Mouse (Mus musculus) mouse embryonic stem cell (cell line): ENCODE measurements around the gene Skp2.

Experiments used
- in situ Hi-C, 2 experiments: fragments of 300-500 bp; cut with MboI; formaldehyde crosslinking; loops; 1 replicate in 1 of 2; 3 replicates in 1 of 2; pipeline ENCODE4 v1.14.3; 2019 to 2020; ENCODE audit warnings: low sequenced_read_pairs in 2 of 2, low pct_unique_long_range_greater_than_20kb in 1 of 2, mixed read lengths in 1 of 2; ENCODE audit not compliant: unreplicated experiment in 1 of 2

Skp2 gene

GRCm38 (mm10) chr15:9082753-9083152, 72.5 kb downstream of the Skp2 start:
- in situ Hi-C loops = no loop called here

DNA sequence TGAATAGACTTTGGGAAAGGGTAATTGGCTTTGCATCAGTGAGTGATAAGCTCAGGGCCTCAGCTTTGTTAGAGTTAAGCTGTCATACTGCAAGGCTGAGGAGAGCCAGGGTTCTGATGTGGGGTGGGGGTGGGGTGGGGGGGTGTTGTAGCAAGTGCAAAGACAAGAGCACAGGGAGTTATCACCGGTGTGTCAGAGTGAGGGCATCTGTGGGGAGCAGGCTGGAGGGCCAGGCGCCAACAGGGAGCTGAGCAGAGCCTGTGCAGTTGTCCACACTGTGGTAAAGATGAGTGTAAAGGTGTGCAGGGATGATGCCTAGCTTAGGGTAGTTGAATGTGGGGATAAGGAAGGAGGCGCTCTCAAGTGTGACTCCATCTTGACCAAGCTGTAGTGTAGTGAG, 73.9 kb downstream of the Skp2 start:
- in situ Hi-C loops = no loop called here

DNA sequence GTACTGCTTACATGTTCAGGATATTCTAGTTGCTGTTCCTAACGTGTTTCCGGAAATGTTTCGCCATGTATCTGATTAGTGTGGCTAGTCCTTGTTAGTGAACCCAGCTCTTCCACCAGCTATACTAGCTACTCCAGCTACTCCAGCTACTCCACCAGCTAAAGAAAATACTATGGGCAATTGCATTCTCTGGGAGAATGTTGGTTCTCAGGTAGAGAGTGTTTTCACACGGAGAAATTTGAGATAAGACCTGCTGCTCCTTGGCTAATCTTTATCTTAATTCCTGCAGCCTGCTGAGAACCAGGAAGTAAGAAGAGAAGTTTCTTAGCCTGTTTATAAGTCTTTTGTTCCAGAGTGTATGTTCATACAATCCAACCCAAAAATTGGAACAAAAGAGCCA, 75.0 kb downstream of the Skp2 start:
- in situ Hi-C loops = no loop called here

DNA sequence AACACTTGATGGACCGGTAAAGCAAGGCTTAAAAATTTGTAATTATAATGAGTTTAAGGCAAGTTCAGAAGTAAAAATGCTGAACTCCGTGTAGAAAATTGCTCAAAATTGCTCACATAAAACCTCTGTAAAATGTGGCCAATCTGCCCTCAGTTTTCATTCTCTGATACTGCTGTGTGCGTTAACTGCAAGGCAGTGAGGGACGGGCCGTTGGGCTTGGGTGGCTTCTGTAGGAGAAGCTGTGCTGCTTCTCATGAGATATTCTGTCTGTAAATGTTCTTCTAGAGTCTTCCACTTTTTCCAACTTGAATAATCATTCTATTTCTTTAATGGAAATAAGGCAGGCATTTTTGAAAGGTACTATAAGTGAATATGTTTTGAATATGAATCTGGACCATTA, 75.6 kb downstream of the Skp2 start:
- in situ Hi-C loops = no loop called here

DNA sequence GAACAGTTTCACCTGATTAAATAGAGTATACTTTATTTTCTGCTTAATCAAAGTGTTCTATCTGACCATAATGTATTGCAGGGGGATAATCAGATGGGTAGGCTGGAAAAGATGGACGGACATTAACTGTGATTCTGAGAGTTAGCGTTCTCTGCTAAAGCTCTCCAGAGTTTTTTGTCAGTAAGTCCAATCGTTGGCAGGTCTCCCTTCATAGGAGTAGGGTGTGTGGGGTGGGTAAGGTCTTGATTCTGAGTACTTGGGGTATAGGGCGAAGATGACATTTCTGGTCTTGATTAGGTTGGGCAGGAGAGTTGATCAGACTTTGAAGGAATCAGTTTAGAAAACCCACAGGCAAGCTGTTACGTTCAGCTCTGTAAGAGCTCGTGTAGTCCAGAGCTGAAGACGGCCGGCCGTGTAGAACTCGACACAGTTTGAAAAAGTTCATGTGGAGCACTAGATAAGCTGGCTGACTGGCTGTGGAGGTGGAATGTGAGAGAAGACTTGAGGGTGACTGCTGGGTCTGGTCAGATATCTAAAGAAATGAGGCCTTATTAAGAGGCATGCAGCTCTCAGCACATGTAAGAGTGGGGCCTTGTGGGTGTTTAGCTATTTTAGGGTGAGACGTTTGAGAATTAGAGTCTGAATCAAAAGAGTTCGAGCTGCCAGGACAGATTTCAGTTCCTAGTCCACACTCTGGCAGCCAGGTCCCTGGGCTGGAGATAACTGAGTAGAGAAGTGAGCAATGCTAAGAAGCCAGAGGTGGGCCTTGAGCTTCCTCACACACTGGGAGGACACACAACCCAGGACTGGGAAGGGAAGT, 76.5 kb downstream of the Skp2 start:
- in situ Hi-C loops = no loop called here

GRCm38 (mm10) chr15:9075608-9076200, 79.5 kb downstream of the Skp2 start:
- in situ Hi-C loops = no loop called here

DNA sequence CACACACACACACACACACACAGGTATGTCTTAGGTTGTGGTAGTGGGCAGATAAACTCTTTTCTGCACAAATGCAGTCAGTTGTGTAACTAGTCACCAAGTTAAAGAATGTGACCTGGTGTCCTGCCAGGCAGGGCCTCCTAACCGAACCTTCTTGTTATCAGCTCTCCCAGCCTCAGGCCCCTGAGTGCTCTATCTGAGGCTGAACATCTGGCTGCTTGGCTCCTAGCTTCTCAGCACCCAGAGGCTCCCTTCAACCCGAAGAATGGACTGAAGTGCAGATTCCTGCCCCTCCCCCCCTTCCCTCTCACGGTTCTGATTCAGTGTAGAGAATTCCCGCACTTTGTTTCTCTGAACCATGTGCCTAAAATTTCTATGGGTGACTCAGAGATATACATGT, 80.6 kb downstream of the Skp2 start:
- in situ Hi-C loops = no loop called here

GRCm38 (mm10) chr15:9074139-9074538, 81.1 kb downstream of the Skp2 start:
- in situ Hi-C loops = no loop called here

DNA sequence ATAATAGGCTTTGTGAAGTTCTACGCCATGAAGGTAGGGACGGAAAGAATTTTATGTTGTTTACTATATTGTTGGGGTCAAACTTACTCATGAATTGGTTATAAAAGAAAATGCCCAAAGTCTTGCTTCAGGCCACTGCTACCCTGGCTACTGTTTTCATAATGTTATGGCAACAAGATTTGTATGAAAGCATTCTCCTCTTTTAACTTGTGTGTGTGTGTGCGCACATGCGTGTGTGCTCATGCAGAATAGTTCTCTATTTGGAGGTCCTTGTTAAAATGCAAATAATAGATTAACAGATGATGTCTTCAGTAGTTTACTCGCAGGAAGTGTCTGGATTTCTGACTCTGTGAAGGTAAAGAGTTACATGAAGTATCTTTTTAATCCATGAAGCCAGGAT, 81.5 kb downstream of the Skp2 start:
- in situ Hi-C loops = no loop called here

DNA sequence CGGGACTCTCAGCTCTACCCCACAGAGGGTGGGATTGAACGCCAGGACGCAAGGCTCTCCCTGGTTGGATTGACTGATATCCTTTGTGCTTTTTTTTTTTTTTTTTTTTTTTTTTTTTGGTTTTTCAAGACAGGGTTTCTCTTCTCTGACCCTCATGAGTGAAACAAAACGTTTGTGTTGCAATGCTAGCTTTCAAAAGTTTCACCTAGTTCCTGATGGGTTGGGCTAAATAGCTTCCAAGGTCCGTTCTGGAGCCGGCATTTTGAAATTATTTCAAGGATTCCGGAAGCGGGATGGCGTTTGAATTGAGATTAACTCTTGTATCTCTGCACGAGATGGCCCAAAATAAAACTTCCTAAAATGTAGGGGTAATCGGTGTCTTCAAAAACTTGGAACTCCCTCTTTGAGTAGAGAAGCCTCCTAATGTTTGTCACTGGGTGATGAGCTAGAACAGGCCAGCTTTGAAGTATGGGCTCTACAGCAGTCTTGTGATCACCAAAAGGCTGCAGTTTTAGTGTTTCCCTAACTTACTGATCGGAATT, 82.1 kb downstream of the Skp2 start:
- in situ Hi-C loops = no loop called here

DNA sequence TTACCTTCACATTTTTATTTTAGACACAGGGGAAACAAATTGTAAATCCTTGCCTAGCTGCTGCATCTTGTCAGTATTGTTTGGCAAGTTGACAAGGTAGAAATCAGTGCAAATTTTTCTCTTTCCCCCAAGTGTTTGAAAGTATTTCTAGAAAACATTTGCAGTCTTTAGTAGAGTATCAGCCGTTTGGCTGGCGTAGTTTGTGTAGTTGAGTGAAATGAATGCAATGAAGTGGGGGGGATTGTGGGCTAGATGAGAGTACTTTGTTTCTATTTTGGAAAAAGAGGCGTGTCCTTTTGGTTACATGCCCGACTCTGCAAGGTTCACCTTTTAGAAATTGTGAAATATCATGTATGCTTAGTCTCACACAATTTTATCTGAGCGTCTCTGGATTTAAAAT, 82.6 kb downstream of the Skp2 start:
- in situ Hi-C loops = no loop called here

DNA sequence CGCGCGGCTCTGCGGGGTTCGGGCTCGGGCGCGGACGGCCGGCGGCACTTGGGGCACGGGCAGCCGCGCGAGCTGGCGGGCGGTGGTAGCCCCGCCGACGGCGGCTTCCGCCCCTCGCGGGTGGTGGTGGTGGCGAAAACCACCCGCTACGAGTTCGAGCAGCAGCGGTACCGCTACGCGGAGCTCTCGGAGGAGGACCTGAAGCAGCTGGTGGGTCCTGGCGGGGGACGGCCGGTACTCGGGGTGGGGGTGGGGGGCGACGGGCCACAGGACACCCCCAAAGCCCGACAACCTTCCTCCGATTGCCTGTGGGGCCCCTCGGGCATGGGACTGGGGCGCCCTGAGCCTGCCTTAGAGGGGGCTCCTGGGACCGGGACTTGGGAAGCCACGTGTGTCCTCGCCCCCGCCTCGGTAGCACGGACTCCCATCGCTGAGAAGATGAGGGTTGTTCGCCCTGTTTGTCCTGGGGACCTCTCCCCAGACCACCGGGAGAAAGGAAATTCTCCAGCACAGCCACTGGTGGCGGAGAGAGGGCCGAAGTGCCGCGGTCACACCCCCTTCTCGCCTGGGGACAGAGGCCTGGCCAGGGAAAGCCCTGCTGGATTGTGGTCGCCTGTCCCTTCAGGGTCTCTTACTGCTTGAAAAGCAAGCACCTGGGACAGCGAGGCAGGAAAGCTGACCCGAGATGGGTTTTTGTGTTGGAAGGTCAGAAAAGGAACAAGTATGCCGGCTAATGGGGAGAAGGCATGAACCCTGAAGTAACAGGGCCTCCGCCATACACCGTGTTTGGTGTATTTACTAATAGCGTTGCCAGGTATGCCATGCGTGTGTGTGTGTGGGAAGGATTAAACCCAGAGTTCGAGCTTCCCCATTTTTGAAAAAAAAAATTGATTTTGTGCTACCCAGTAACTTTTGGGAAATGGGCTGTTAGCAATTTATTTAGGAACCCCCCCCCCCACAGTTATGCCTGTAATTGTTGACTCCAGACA, 83.4 kb downstream of the Skp2 start:
- in situ Hi-C loops = no loop called here

- in situ Hi-C loops = no loop called here
These were observed 84.2 kb downstream of the Skp2 start, which contains the start of gene Nadk2 for GRCm38 (mm10) chr15:9070912-9071555. TSS of gene Nadk2 (plus strand) at chr15:9071260.

DNA sequence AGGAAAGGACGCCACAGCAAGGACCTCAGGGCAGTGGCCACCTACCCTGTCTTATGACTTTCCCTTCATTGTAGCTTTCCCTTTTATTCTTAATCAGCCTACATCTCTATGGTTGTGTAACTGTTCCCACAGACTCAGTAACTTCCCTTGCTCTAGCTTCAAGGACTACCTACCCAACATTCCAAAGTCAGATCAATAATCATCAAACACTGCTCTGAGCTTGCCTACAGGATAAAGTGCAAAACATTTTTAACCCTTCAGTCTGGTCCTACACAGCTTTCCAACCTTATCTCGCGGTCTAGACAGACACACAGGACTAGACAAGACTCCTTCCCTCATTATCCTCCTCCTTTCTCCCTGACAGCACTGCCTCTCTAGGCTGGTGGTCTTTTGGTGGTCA, 84.9 kb downstream of the Skp2 start:
- in situ Hi-C loops = no loop called here

DNA sequence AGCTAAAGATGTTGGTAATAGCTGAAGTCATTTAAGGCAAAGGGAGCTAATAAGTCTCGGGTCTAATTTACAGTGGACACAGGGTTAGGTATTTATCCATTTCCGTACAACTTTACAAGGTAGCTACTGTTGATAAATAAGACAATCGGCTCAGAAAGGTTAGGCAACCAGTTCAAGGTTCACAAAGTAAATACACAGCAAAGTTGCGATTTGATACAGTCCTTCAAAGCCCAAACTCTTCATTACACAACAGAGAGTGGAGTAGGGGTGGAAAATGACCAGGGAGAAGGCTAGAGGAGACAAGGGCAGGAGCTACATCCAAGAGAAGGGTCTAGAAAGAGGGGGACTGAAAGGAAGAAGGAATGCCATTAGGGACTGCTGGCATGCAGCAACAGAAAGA, 86.3 kb downstream of the Skp2 start:
- in situ Hi-C loops = no loop called here
